Mouse (Mus musculus) right cerebral cortex, adult 2 months (tissue): ENCODE measurements around the gene Pias1.
"Not testable (repeated sequence)": the region's sequence is repeated elsewhere in the genome, so short reads cannot be mapped to it uniquely, and the experiment has no call there.

Experiments
- DNase-seq, 2 experiments: peaks; one replicate each; pipeline ENCODE4 v3.0.0; 2021 to 2022; ENCODE audit warnings: low spot score in 2 of 2

Pias1 gene

GRCm38 (mm10) chr9:62940966-62941365, 46.8 kb downstream of the Pias1 start:
- no peak for DNase-seq

DNA sequence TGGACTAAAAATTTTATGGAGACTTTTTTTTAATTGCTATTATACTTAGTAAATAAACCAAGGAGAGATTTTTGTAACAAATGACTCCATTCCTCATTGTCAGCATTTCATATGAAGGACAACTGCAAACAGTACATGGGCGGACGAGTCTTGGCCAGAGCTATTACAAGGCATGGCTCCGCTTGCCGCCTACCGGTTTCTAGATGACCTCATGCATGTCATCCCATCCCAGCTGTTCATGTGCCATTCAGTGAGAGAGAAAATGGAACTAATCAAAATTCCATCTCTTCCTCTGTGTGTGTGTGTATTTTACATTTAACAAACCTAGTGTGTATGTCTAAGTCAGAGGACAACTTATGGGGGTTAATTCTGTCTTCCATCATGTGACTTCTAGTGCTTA, 51.9 kb downstream of the Pias1 start:
- no peak for DNase-seq

GRCm38 (mm10) chr9:62934700-62935400, 52.9 kb downstream of the Pias1 start:
- no peak for DNase-seq

DNA sequence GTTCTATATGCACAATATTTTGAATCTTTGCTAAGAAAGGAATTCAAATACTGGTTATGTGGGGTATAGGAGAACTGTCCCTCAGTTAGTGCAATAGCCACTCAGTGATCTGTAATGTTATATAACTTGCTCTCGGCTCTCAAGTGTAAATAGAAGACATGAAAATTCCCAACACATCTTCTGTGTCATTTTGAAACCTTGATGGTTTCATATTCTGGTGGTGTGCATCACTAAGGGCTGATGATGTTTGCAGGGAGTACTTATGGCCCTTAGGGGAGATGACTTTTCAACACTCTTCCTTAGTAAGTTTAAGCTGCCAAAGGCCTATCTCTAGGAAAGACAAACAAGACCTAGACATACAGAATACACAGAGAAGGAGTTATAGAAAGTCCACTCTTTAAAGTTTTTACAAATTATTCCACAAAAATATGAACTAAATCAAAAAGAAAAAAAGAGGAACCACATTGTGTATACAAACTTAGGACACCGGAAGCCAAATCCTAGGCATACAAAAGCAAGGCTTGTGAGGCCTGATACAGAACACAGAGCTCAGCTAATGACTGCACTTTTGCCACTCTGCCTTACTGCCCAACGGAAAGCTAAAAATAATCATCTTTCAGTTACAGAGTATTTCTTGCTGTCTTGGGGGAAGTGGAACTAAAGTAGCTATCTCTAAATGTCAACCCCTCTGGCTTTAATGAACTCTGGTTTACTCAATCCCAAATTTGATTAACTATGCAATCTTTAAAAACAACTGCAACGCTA, 55.0 kb downstream of the Pias1 start:
- DNase-seq = no peak

DNA sequence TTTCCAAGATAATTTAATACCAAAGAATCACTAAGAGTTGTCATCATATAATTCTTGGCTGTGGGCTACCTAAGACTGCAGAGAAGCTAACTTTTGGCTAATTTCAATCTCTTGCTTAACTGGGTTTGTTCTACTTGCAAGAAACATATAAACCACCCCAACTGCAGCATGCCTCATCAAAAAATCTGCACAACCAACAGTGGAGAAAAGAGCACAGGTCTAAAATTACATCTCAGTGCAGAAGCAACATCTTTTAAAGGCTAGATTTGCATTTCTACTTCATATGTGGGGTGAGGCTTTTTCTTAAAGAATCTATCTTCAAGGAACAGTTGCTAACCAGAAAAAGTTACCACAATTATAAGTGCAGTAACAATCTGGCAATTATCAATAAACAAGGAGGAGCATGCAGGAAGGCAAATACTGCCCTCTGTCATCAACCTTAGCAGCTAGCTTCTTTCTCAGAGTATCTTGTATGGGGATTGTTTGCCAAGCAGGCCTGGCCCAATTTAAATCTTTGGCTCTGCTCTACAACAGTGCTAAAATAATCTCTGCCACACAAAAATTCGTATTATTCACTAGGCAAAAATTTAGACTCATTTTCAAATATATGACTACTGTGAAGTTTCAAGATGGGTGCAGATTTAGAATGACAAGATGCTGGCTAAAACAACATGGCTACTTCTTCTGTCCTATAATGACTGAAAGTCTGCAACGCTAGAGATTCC, 62.7 kb downstream of the Pias1 start:
- peak in 1 of 2 experiments; percentile 30 for DNase-seq

DNA sequence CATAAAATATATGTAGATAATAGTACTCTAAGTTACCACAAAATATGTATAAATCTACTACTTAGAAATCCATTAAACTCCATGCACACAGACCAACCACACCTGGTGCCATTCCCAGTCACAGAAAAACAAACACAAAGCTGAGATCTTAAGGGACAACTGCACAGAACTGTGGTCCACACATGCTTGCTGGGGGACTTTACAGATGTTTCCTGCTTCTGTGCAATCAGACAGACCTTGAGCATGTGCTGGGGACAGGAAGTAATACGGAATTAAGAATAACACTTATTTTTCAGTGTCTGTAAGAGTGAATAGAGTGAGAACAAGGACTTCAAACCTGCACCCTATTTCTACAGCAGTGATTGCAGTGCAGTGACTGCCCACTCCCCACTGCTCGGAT, 66.8 kb downstream of the Pias1 start:
- DNase-seq = no peak

DNA sequence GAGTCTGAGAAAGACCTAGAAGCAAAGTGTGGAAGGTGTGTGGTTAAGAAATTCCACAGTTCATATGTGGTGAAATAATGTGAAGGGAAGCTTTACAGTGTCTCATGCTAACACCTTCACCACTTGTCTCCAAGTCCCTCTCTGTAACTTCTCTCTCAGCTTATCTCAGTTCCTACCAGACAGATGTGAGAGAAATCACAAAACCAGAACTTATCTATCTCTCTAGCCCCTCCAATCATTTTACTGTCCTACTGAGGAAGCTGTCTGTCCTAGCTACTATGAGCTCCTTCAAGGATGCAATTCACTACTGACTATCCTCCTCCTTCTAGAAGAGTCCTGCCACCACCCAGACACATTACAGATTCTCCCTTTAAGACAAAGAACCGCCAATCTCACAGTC, 70.7 kb downstream of the Pias1 start:
- no peak for DNase-seq

DNA sequence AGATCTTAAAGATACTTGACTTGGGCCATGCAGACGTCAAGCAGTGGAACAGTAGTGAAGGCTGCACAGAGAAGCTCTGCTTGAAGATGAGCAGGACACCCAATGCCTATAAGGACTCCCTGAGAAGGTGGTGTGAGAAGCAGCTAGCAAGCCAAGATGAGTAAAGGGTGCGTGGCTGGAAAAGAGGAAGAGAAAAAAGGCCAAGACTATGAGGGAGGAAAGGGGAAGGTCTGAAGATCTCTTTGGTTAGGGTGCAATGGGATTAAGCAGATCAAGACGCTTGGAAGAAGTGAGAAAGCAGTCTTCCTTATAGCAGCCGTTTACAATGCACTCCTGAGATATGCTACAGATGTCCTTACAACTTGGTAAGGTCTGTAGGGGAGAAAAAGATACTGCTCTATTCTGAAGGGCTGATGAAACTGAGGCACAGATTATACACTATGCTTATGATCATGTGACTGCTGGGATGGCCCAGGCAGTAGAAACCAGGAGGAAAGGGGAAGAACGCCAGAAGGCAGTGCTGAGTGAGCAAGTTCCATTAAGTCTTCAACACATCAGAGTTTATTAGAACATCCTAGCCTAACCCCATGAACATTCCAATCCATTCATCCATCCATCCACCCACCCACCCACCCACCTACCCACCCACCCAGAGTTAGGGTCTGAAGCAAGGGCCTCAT, 74.2 kb downstream of the Pias1 start:
- DNase-seq = no peak

- DNase-seq = peak in 1 of 2 experiments; percentile 37
Measured at GRCm38 (mm10) chr9:62905039-62905438, 82.7 kb downstream of the Pias1 start.

- DNase-seq = no peak
Measured at GRCm38 (mm10) chr9:62903841-62904240, 83.9 kb downstream of the Pias1 start.

DNA sequence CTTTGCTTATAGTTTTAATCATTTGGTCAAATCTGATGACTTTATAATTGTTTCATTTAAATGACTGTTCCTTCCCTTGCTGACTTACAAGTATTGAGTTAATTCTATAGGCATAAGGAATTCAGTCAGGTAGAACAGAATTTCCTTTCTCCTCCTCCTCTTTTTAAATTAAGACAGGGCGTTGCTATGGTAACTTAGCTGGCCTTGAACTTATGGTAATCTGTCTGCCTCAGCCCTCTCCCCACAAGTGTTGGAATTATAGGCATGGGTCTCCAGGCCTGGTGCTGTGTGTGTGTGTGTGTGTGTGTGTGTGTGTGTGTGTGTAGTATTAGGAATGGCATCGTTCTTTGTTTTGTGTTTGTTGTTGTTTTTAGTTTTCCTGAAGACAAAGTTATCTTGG, 86.0 kb downstream of the Pias1 start:
- DNase-seq = no peak

GRCm38 (mm10) chr9:62894486-62894885, 93.2 kb downstream of the Pias1 start:
- no peak for DNase-seq

GRCm38 (mm10) chr9:62881871-62882270, 105.9 kb downstream of the Pias1 start:
- no peak for DNase-seq

DNA sequence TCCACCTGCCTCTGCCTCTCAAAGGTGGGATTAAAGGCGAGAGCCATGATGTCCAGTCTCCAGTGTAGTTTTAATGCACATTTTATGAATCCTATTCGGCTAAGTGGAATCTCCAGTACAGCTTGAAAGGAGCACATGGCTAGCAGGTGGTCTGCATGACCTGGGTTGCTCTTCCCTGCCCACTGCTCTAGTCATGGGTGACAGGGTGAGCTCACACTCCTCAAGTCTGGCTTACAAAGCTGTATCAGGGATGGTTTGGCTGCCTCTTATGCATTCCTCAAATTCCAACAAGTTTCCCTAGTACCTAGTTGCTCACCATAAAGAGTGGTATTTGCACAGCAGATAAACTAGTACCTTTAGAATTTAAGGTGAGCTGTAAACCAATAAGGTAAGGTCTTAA, 109.9 kb downstream of the Pias1 start:
- DNase-seq = no peak

- DNase-seq = no peak
Measured at GRCm38 (mm10) chr9:62876966-62877616, 110.6 kb downstream of the Pias1 start.

DNA sequence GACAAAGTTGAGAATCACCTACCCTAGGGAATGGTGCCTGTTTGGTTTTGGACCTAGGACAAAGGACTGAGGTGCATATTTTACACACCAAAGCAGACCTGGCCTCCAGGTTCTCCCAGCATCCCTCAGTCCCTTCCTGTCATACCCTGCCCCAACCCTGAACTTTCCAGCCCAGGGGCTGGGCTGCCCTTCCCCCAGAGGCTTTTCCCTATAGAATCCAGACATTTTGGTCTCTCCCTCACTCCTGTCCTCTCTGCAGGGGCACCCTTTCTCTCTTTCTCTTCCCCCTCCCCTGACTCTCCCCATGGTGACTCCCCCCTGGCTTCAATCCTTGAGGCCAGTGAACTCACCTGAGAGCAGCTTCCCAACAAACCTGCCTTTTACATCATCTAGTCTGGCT, 117.0 kb downstream of the Pias1 start:
- DNase-seq = no peak

- not testable (repeated sequence) for DNase-seq
Measured at GRCm38 (mm10) chr9:62869236-62869635, 118.5 kb downstream of the Pias1 start.

- no peak for DNase-seq
Measured at GRCm38 (mm10) chr9:62860866-62861265, 126.9 kb downstream of the Pias1 start.

GRCm38 (mm10) chr9:62860102-62860501, 127.6 kb downstream of the Pias1 start:
- not testable (repeated sequence) for DNase-seq

DNA sequence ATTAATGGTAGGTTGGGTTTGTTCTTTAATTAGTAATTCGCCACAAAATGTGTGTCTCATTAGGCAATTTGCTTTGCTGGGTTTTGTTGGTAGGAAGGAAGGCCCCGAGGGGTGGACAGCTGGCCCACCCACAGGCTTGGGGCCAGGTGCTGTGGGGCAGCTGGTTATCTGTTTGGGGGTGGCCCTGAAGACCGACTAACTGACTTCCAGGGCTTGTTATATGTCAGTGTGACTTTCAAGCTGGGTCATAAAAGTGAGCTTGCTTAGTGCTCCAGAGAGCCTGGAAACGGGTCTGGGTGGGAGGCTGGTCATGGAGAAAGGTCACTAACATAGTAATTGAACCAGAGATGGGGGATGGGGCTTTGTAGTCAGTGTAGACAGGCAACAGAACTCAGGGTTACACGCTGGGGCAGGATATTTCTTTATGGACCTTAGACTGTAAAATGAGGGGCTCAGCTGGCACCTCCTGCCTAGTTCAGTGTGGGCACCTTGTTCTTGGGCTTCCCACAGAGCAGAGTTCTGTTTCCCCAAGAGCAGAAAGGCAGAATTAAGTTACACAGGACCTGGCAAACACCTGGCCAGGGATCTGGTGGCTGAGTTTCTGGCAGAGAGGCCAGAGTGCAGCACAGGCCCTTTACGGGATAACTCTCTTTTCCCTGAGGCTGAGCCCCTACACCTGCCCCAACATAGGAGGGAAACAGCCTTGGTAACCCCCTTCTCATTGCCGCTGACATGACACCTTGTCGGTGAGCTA, 129.3 kb downstream of the Pias1 start:
- DNase-seq = no peak
